Mouse (Mus musculus): ENCODE results near the gene Cd3eap. TPM values are rescaled to one million over a fixed set of nuclear protein-coding genes. Genes with fewer than 3 reads are reported as not detected.

The Cd3eap gene
- 19.5 and 19.9 TPM in 2 replicates for polyA plus RNA-seq (2016; fragmentation: Nextera tagmentation; extraction: Ambion mirVana)

DNA sequence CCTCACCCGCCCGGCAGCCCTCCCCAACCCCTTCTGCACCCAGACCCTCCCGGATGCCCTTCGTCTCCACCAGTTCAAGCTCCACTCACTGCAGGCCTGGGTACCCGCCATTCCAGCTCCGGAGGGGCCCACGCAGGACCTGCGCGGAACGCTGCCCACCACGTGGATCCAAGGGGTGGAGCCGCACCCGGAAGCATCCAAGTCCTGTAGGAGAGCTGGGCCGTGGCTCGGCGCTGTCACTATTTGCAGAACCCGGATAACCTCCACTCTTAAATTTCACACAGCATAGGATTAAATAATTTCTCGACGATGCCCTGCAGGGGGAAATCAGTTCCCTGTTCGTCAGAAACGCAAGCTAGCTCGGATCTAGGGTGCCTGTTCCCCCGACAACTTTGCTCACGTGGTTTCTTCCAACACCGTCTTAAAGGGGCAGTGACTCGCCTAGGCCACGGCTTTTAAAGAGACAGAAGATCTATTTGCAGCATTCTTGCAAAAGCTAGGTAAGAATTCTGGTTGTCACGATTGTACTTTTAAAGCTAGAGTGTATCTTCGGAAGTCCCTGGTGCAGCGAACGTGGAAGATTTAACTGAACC, at the start of gene Cd3eap, which contains the start of gene Ppp1r13l:
Cd3eap (minus strand) TSS at position 185 of the 593 bp plus-strand sequence.
Ppp1r13l (plus strand) TSS at position 451 of the 593 bp plus-strand sequence.
- Histone ChIP-seq H3K4me1 (peaks cover 64% of the 10 kb centered on the region), H3K9me3 (replicated peaks) (no peaks in the 10 kb centered on the region), H3K36me3 (peaks cover 35% of the 10 kb centered on the region), H3K27ac (peak within 1 kb of the TSS; percentile 82), H3K9ac (peak within 1 kb of the TSS; percentile 77), H3K4me3 (peak within 1 kb of the TSS; percentile 72), H3K4me2 (peak within 1 kb of the TSS; percentile 100), H3K27me3 (replicated peaks) (peaks cover 14% of the 10 kb centered on the region)
- 1% methylated on average over 31 of the region's 31 CpGs for WGBS (ENCODE audit: insufficient replicate concordance)
- ATAC-seq = peak; percentile 71

DNA sequence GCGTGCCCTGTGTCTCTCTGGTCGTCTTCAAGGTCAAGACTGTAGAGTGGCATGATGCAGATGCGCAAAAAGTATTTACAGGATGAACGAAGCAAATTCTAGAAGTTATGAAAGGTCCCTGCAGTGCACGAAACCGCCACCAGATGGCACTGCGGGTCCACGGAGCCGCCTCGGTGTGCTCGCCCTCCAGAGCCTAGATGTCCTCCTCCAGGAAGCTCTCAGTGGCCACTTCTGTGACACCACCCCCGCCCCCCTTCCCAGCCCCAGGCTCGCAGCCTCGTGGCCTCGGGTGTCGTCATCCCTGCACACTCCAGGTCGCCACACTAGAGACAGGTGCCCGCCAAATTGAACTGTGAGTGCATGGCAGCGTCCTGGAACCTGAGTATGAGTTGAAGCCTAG, 46.1 kb upstream of the Cd3eap start:
- peaks cover 70% of the 10 kb centered on the region for H3K27me3 ChIP-seq (replicated peaks)
- no peak overlapping the region for H3K27ac ChIP-seq

DNA sequence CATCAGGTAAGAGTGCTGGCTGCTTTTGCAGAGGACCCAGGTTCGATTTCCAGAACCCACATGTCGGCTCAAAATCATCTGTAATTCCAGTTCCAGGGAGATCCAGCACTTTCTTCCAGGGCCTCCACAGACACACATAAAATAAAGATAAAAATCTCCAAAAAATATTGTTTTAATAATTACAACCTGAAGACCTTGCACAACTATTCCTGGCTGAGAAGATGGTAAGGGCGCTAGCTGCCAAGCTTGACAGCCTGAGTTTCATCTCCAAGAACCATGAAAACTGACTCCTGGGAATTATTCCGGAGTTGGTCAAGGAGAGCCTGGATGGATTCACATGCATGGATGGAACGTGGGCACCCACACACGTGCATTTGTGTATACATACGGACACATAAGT, 45.2 kb upstream of the Cd3eap start, which contains the start of gene Ckm:
Ckm (plus strand) TSS at position 301 of the 400 bp plus-strand sequence.
- Histone ChIP-seq H3K27ac (no peak within 1 kb of the TSS), H3K9ac (peak within 1 kb of the TSS; percentile 67), H3K4me2 (peak within 1 kb of the TSS; percentile 94), H3K36me3 (no peaks in the 10 kb centered on the region), H3K4me3 (peak within 1 kb of the TSS; percentile 62), H3K27me3 (replicated peaks) (peaks cover 72% of the 10 kb centered on the region), H3K9me3 (replicated peaks) (peaks cover 11% of the 10 kb centered on the region), H3K4me1 (peaks cover 27% of the 10 kb centered on the region)
- no peak for ATAC-seq
- 45% methylated on average over 7 of the region's 7 CpGs for WGBS (ENCODE audit: insufficient replicate concordance)

More for the DNA sequence above, 46.1 kb upstream of the Cd3eap start:
- ATAC-seq = peak; percentile 50
- Histone ChIP-seq H3K36me3 (no peaks in the 10 kb centered on the region), H3K9me3 (replicated peaks) (peaks cover 11% of the 10 kb centered on the region), H3K4me3 (no peak overlapping the region), H3K9ac (no peak overlapping the region), H3K4me1 (peaks cover 21% of the 10 kb centered on the region), H3K4me2 (peak overlapping the region; percentile 44)
- 3% methylated on average over 19 of the region's 19 CpGs for WGBS (ENCODE audit: insufficient replicate concordance)

DNA sequence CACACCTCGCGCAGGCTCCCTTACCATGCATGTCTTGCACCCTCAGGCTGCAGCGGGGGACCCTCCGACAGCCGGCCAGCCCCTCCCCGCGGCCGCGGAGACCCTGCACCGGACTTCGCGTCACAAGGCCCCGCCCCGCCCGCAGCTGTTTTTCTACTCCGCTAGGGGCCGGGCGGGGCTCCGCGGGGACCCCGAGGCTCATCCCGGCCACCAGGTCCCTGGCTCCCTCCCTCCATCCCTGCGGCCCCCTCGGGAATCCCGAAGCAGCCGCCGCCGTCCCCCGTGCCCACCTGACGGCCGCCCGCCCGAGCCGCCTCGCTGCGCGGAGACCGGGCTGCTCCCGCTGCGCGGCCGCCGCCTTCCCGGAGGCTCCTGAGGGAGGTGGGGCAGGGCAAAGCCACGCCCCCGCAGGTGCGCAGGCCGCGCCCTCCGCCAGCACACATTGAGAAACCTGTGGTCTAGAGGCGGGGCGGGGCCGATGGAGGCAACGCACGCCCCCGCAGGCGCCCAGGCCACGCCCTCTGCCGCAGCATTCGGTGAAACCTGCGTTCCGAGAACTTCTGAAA, 44.5 kb upstream of the Cd3eap start, which contains the start of gene Klc3:
Klc3 (minus strand) TSS at position 374 of the 566 bp plus-strand sequence.
- WGBS (ENCODE audit: insufficient replicate concordance) = 1% methylated on average over 62 of the region's 62 CpGs
- Histone ChIP-seq H3K4me3 (peak within 1 kb of the TSS; percentile 62), H3K9ac (peak within 1 kb of the TSS; percentile 67), H3K27me3 (replicated peaks) (peaks cover 76% of the 10 kb centered on the region), H3K36me3 (no peaks in the 10 kb centered on the region), H3K4me1 (peaks cover 31% of the 10 kb centered on the region), H3K27ac (no peak within 1 kb of the TSS), H3K4me2 (peak within 1 kb of the TSS; percentile 94), H3K9me3 (replicated peaks) (peaks cover 11% of the 10 kb centered on the region)
- ATAC-seq = peak; percentile 76

DNA sequence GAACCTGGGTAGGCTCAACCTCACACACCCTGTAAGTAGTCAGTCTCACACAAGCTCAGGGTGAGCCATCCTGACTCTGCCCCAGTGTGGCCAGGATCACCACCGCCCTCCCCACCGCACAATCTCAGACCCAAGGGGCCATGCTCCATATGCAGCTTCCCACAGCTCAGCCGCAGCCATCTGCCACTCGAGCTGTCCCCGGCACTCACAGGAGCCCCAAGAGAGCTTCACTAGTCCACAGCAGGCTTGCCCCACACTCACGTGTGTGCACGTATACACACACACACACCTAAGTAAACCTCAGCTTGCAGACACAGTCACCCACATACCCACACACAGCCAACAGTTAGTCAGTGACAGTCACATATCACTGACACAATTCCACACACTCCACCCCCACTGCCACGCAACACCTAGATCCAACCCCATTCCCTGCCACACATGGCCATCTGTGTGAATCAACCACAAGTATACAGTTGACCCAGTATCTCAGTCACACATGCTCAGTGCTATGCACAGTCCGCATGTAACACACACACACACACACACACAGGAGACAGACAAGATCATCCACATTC, 43.3 kb upstream of the Cd3eap start:
- Histone ChIP-seq H3K9ac (no peak overlapping the region), H3K4me3 (no peak overlapping the region), H3K9me3 (replicated peaks) (peaks cover 11% of the 10 kb centered on the region), H3K4me2 (no peak overlapping the region), H3K4me1 (peaks cover 31% of the 10 kb centered on the region), H3K36me3 (no peaks in the 10 kb centered on the region), H3K27me3 (replicated peaks) (peaks cover 81% of the 10 kb centered on the region), H3K27ac (no peak overlapping the region)
- 70% methylated on average over 9 of the region's 9 CpGs for WGBS (ENCODE audit: insufficient replicate concordance)
- ATAC-seq = no peak

DNA sequence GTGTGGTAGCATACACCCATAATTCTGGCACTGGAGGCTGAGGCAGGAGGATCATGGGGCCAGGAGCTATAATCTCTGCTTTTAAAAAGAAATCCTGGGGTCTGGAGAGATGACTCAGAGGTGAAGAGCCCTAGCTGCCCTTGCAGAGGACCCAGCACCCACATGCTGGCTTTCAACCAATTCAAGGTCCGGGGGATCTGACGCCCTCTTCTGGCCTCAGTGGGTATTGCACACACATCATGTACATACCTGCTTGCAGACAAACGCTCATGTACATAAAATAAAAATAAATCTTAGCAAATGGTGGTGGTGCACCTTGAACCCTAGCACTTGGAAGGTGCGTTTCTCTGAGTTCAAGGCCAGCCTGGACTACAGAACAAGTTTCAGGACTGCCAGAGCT, 41.7 kb upstream of the Cd3eap start:
- 62% methylated on average over 4 of the region's 4 CpGs for WGBS (ENCODE audit: insufficient replicate concordance)
- H3K4me2 ChIP-seq = no peak overlapping the region
- no peak overlapping the region for H3K27ac ChIP-seq
- peaks cover 72% of the 10 kb centered on the region for H3K27me3 ChIP-seq (replicated peaks)
- H3K4me1 ChIP-seq = peaks cover 30% of the 10 kb centered on the region
- H3K9ac ChIP-seq = no peak overlapping the region
- ATAC-seq = no peak
- no peaks in the 10 kb centered on the region for H3K36me3 ChIP-seq
- H3K9me3 ChIP-seq (replicated peaks) = peaks cover 11% of the 10 kb centered on the region
- no peak overlapping the region for H3K4me3 ChIP-seq

DNA sequence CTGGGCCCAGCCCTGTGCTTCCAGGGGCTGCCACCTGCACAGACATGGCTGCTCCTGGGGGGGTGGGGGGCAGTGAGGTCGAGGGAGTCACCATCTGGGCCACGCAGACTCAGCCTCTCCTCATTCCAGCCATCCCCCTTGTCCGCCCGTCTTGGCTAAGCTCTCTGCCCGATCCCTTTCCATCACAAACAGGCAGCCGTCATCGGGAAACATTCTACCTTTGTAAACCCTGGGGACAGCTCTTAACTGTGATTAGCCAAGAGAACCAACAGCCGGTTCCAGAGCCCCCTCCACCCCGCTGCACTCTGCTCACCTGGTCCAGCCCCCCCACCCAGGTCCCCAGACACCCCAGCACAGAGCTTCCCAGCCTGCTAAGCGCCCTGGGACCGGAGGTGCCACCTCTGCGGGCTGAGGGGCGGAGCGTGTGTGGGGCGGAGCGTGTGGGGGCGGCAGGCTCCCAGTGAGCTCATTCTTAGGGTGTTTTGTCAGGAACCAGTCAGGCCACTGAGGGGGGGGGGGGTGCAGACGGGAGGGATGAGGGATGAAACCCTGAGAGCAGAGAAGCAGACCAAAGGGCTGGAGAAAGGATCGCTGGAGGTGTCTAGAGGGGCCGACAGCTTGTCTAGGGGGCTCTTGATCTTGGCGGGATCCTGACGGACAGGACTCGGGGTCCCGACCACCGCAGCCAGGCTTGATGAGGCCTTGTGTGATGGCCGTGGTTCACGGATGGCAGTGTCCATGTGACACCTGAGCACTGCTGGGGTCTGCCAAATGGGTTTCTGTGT, 40.4 kb upstream of the Cd3eap start:
- Histone ChIP-seq H3K27ac (no peak overlapping the region), H3K36me3 (peaks cover 11% of the 10 kb centered on the region), H3K4me2 (peak overlapping the region; percentile 66), H3K9me3 (replicated peaks) (peaks cover 11% of the 10 kb centered on the region), H3K4me3 (peak overlapping the region; percentile 38), H3K27me3 (replicated peaks) (peaks cover 64% of the 10 kb centered on the region), H3K9ac (0 out of 2 replicates have a peak overlapping the region, but pooled peaks have one; percentile 4), H3K4me1 (peaks cover 24% of the 10 kb centered on the region)
- ATAC-seq = no peak
- 7% methylated on average over 27 of the region's 27 CpGs for WGBS (ENCODE audit: insufficient replicate concordance)

DNA sequence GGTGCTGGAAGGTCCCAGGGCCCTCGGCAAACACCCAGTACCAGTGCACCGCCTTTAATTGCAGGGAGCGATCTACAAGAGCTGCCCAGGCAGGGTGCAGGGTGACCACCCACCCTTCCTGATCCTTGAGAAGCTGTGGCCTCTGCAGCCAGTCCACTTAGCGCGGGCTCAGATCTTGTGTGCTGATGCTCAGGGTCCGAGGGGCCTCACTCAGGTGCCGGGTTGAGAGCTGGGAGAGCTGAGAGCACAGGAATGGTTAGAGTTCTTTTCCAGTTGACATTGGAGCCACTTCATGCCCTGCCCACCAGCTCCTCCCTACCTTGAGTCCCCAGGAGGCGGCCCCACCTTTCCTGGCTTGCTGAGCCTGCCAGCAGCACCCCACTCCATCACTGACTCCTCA, 35.2 kb upstream of the Cd3eap start:
- WGBS (ENCODE audit: insufficient replicate concordance) = 86% methylated on average over 8 of the region's 8 CpGs
- peaks cover 62% of the 10 kb centered on the region for H3K36me3 ChIP-seq
- H3K27ac ChIP-seq = no peak overlapping the region

DNA sequence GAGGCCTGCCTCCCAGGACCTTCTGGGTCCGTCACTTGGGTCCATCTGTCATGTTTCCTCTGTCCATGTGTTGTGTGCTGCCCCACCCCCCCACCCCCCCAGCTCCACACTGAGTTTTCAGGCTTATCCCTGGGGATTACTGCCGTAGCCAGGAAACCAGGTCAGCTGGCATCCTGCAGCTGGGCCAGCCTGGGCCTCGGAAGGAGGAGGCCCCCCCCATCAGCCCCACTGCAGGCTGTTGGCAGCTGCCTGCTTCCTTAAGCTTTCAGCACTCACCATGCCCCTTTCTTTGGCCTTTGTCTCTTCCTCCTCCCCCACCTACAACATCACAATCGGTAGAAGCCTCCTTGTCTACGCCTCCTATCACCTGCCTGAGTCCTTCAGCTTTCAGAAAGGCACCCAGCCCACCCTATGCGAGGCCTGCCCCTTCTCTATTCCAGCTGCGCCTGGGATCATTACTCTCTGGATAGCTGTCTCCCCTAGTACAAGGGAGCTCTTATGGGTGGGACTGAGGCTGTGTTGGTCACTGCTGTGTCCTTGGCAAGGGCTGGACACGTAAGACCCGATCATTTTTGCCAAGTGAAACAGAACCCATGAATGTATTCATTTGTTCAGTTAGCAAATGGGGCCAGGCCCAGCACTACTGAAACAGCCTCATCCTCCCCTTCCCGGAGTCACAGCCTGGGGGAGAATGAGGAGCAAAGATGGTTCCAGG, 29.6 kb upstream of the Cd3eap start:
- H3K4me1 ChIP-seq = peaks cover 11% of the 10 kb centered on the region
- no peak overlapping the region for H3K27ac ChIP-seq
- H3K4me2 ChIP-seq = no peak overlapping the region
- no peak for ATAC-seq
- H3K9me3 ChIP-seq (replicated peaks) = no peaks in the 10 kb centered on the region
- peaks cover 99% of the 10 kb centered on the region for H3K36me3 ChIP-seq
- WGBS (ENCODE audit: insufficient replicate concordance) = 80% methylated on average over 10 of the region's 10 CpGs
- H3K4me3 ChIP-seq = no peak overlapping the region
- no peak overlapping the region for H3K9ac ChIP-seq
- no peaks in the 10 kb centered on the region for H3K27me3 ChIP-seq (replicated peaks)

More for the DNA sequence above, 35.2 kb upstream of the Cd3eap start:
- peaks cover 12% of the 10 kb centered on the region for H3K27me3 ChIP-seq (replicated peaks)
- ATAC-seq = no peak
- H3K9ac ChIP-seq = no peak overlapping the region
- no peaks in the 10 kb centered on the region for H3K9me3 ChIP-seq (replicated peaks)
- H3K4me2 ChIP-seq = no peak overlapping the region
- no peak overlapping the region for H3K4me3 ChIP-seq
- H3K4me1 ChIP-seq = peaks cover 4% of the 10 kb centered on the region

DNA sequence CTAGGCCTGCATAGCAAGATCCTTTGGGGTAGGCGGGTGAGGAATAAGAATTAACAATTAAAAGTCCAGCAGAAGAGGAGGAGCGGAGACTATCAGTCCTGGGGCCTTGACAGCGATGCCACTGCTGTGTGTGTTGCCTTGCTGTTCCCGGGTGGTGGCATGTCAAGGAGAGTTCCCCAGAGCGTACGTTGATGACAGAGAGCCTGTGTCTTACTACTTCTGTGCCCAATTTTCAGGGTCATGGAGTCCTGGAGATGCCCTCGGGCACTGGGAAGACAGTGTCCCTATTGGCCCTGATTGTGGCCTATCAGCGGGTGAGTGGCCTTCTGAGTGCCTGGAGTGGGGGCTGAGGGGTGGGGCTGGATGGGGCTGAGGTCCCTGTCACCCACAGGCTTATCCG, 24.4 kb upstream of the Cd3eap start:
- Histone ChIP-seq H3K9me3 (replicated peaks) (no peaks in the 10 kb centered on the region), H3K36me3 (peaks cover 52% of the 10 kb centered on the region), H3K4me3 (no peak overlapping the region), H3K27ac (no peak overlapping the region), H3K4me1 (peaks cover 31% of the 10 kb centered on the region), H3K27me3 (replicated peaks) (no peaks in the 10 kb centered on the region), H3K9ac (no peak overlapping the region), H3K4me2 (0 out of 2 replicates have a peak overlapping the region, but pooled peaks have one; percentile 93)
- 87% methylated on average over 9 of the region's 9 CpGs for WGBS (ENCODE audit: insufficient replicate concordance)
- no peak for ATAC-seq

DNA sequence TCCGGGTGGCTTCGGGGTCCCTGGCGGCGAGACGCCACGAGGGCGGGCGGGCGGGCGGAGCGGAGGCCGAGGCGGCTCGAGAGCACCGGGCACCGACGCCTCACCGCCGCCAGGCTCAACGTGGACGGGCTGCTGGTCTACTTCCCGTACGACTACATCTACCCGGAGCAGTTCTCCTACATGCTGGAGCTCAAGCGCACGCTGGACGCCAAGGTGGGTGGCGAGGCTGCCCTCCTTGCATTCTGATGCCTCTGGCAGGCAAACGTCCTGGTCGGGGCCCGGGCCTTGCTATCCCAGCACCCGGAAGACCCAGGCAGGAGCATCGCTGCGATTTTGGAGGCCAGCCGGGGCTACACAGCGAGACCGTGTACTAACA, 22.9 kb upstream of the Cd3eap start:
- Histone ChIP-seq H3K4me1 (peaks cover 27% of the 10 kb centered on the region), H3K9ac (peak overlapping the region; percentile 82), H3K27ac (peak overlapping the region; percentile 57), H3K27me3 (replicated peaks) (no peaks in the 10 kb centered on the region), H3K36me3 (peaks cover 36% of the 10 kb centered on the region), H3K4me2 (peak overlapping the region; percentile 93), H3K4me3 (peak overlapping the region; percentile 82), H3K9me3 (replicated peaks) (no peaks in the 10 kb centered on the region)
- ATAC-seq = peak; percentile 69
- WGBS (ENCODE audit: insufficient replicate concordance) = under 1% methylated on average over 26 of the region's 37 CpGs
